Mouse (Mus musculus): ENCODE data around the gene Eif4a3.

DNA sequence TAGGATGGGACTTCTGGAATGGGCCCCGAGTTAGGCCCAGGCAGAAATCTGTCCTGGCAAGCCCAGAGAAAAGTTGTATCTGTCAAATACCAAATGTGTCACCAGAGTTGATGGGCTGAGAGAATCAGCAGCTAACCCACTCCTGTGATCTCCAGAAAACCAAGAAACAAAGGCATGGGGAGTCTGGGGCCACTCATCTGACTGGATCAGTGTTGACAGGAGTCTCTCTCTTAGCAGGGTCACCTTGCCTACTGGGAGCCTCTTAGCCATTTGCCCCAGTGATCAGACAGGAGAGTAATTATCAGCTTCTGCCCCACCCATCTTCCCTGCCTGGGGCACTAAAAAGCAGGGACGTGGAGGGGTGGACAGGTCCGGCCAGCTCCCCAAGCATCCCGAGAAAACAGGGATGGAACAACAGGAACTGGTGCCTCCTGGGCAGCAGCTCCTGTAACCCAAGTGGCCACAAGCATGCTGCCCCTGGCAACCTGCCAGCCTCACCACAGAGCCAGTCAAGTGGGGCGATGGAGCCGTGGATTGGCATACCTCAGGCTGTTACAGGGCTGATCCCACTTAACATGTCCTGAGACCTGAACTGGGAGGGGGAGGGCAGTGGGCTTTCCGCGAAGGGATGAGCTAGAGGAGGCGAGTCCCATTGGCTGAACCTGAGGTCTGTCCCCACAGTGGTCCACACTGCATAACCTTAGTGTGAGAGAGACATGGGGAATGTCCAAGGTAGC, 13.9 kb downstream of the Eif4a3 start:
- TF ChIP-seq CTCF (IDR thresholded peaks at IDR 0.05; ENCODE audit: insufficient read depth, low read length) = no peak
- TF ChIP-seq POLR2A (IDR thresholded peaks at IDR 0.05; ENCODE audit: borderline replicate concordance, extremely low read depth, low read depth, low read length) = no peak
